Mouse (Mus musculus): ENCODE measurements around the gene Map2k6.
"Not testable (repeated sequence)": the region's sequence is repeated elsewhere in the genome, so short reads cannot be mapped to it uniquely, and the experiment has no call there.

Gene Map2k6

GRCm38 (mm10) chr11:110398553-110399239 lies at the start of gene Map2k6:
TSS of gene Map2k6 (plus strand) at chr11:110399122.
- peak; percentile 81 to 94 for DNase-seq (ENCODE audit: inconsistent age in 2 of 2, low spot score in 1 of 2)

DNA sequence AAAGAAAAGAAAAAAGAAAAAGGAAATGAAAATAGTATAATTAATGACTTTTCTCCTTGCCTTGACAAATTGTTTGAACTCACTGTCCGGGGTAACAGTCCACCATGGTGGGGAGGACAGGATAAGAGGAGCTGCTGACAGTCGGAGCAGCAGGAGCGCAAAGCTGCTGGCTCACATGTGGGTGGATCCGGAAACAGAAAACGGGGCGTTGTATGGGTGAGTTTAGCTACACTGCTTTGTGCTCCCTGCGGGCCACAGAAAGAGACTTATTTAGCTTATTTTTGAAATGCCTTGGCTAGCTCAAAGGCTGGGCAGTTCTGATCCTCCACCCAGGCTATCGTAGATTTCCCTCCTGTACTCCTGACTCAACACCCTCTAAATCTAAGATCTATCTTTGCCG lies 44.7 kb upstream of the Map2k6 start:
- no peak for DNase-seq (ENCODE audit: inconsistent age in 2 of 2, low spot score in 1 of 2)

GRCm38 (mm10) chr11:110355131-110355530 lies 43.8 kb upstream of the Map2k6 start:
- DNase-seq (ENCODE audit: inconsistent age in 2 of 2, low spot score in 1 of 2), result not testable (repeated sequence)

DNA sequence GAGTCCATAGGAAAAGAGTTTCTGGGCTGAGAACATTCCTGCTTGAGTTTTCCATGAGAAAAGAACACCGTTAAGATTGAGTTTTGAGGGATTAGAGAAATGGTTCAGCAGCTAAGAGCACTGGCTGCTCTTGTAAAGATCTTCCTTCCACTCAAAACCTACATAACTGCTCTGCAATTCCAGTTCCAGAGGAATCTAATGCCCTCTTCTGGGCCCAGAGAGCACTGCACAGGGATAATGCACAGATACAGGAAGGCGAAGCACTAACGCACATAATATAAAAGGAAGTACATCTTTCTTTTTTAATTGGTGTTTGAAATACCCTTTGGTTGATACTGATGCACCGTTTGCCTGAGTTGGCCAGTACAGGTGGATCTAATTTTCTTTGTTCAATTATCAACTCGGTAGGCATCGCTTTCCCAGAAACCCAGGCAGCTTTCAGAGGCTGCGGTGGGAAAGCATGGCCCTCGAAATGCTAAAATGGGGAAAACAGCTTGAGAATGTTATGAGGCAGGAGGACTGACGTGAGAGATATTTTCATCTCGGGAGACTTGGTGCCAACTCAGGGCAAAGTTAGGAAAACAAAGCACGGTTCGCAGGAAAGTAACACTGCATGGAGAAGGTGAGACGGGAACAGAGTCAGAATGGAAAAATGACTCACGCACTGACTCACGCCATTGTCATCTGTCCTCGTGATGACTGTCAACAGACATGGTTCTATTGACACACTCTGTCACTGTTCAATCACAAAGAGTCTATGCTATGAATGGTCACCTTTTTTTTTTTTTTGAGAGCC lies 41.0 kb upstream of the Map2k6 start:
- DNase-seq (ENCODE audit: inconsistent age in 2 of 2, low spot score in 1 of 2), result peak; percentile 46 to 72

DNA sequence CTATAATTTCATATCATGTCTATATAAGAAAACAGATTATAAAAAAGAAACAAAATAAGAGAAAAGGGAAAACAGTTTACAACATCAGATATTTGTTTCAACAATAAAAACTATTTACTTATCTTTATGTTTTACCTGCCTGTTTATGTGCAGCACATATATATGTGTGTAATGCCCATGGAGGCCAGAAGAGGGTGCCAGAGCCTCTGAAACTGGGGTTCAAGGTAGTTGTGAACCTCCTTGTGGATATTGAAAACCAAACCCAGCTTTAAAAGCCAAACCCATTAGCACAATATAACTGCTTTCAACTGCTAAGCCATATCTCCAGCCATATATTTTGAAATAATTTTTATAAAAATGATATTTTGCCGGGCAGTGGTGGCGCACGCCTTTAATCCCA lies 33.9 kb upstream of the Map2k6 start:
- DNase-seq (ENCODE audit: inconsistent age in 2 of 2, low spot score in 1 of 2), result peak; percentile 46 to 83

DNA sequence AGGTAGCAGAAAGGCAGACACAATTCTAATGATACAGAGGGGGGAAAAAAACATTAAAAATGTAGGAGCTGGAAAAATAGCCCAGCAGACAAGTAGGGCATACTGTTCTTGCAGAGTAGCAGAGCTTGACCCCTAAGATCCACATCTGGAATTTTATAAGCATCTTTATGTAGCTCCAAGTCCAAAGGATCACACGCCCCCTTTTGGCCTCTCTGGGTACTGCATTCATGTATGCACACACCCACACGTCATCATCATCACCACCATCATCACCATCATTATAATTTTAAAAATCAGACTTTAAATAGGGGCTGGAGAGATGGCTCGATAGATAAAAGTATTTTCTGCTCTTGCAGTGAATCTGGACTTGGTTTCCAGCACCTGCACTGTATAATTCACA lies 32.0 kb upstream of the Map2k6 start:
- DNase-seq (ENCODE audit: inconsistent age in 2 of 2, low spot score in 1 of 2), result no peak

- no peak for DNase-seq (ENCODE audit: inconsistent age in 2 of 2, low spot score in 1 of 2)
Observed at GRCm38 (mm10) chr11:110367638-110368037, 31.3 kb upstream of the Map2k6 start.

DNA sequence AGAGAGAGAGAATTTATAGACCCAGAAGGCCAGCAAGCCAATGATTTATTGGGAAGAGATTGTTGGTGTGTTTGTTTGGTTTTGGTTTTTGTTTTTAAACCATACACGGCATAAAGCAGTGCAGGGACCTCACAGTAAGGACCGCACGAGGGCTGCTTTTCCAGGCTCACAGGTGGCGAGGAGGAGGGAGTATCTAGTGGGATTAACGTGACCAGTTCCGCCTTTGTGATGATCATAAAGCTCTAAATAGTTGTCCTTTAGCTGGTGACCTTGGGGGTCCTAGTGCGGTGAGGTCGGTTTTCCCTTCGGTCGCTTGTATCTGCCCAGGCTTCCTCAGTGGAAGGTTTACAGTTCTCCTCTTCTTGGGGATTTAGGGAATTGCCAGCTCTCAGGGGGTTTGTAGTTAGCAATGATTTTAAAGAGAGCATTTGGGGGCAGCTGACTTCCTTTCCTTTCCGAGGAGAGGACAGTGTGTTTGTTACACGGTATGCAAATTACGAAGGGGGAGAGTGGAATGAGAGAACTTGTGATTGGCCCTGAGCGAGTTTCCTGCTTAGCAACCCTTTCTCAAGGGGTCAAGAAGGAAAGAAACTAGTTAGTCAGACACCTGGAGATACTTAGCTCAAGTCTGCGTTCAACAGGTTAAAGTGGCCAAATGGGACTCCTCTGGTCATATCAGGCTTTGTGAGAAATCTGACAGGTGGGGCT lies 29.5 kb upstream of the Map2k6 start:
- DNase-seq (ENCODE audit: inconsistent age in 2 of 2, low spot score in 1 of 2), result peak in 1 of 2 experiments; percentile 38

GRCm38 (mm10) chr11:110371827-110372226 lies 27.1 kb upstream of the Map2k6 start:
- DNase-seq (ENCODE audit: inconsistent age in 2 of 2, low spot score in 1 of 2), result no peak

DNA sequence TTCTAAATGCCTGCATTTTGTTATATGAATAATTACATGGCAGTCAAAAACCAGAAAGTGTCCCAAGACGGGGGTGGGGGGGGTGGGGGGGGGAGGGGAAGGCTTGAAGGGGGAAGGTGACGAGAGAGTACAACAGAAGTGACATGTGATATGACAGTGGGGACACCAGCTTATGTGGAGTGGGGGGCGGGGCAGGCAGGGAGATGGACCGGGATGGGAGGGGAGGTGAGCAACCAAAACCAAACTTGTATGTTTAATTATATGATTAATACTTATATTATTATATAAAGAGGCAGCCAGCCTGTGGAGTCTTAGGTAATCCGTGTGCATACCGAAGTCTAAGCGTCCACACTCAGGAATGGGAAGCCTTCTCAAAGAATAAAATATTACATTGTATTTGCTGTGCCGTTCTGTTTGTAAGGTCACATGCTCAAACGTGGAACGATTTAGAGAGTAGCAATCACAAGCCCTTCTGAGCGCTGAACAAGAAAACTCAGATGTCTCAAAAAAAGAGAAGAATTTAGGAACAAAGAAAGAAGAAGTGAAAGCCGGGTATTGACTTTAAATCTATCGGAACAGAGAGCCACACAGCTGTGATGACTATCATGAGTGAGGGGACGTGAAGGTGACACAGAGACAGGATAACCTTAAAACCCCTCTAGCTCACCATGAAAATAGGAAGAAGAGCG lies 26.5 kb upstream of the Map2k6 start:
- DNase-seq (ENCODE audit: inconsistent age in 2 of 2, low spot score in 1 of 2), result no peak

DNA sequence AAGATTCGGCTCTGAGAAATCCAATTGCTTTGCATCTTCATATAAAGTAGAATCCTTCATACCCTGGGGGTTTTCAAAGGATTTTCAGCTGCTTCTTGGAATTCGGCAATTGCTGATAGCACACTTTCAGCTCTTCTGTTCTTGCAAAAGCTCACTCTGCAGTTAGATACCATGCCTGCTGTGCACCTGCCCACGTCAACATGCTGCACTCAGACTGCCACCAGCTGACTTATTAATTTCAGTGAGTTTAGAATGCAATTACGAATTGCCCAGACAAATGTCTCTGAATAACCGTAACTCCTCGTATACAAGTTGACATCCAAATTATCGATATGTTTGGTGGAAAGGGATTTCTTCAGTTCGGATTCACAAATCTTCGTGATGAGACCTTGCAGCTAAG lies 24.9 kb upstream of the Map2k6 start:
- no peak for DNase-seq (ENCODE audit: inconsistent age in 2 of 2, low spot score in 1 of 2)

GRCm38 (mm10) chr11:110379661-110380309 lies 19.1 kb upstream of the Map2k6 start:
- peak; percentile 71 to 85 for DNase-seq (ENCODE audit: inconsistent age in 2 of 2, low spot score in 1 of 2)

- no peak for DNase-seq (ENCODE audit: inconsistent age in 2 of 2, low spot score in 1 of 2)
Observed at GRCm38 (mm10) chr11:110380310-110380668, 18.6 kb upstream of the Map2k6 start.

DNA sequence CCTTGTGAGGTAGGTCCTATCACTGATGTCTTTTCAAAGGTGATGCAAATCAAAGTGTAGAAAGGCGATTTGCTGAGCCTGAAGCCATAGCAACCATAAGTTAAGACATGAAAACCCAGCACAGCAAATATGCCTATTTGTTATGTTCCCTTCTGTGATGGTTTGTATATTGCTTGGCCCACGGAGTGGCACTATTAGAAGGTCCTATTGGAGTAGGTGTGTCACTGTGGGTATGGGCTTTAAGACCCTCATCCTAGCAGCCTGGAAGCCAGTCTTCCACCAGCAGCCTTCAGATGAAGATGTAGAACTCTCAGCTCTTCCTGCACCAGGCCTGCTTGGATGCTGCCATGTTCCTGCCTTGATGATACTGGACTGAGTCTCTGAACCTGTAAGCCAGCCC lies 13.4 kb upstream of the Map2k6 start:
- no peak for DNase-seq (ENCODE audit: inconsistent age in 2 of 2, low spot score in 1 of 2)

DNA sequence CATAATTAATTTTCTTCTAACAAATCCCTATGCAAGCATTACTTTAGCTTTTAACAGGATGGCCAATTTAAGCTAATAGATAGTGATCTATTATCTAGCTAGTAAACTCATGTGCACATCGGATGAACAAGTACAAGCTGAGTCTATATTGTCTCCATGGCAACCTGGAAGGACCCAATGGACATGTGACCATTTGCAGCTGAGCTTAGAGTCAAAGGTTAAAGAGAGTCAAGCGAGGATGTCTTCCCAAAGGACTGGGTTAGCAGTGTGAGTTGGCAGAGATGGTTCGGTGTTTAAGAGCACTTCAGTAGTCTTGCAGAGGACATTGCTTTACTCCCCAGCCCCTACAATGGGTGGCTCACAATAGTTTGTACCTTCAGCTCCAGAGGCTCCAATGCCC lies 6.2 kb upstream of the Map2k6 start:
- no peak for DNase-seq (ENCODE audit: inconsistent age in 2 of 2, low spot score in 1 of 2)

DNA sequence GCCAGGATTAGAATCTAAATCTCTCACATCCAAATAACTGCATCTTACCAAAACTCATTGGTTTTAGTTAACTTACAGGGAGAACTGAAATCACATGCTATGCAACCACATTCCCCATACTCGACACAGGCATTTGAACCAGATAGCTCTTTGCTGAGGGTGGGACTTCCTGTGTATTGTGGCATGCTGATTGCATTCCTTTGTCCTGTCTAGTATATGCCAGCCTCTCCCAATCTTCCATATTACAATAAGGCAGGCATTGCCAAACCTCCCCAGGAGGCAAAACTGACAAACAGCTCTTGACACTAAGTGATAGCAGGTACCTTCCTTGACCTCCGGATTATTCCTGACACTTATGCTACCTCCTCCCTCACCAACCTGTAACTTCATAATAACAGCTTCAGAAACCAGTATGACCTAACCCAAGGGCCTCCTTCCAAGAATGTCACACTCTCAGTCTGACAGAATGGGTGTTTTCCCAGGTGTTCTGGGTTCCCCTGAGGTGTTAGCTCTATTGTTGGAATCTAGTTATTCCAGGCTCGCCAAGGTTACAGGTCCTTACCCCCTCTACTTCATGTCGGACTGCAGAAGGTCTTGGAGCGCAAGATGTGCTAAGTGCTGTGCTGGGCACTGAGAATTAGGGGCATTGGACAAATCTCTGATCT lies 4.0 kb upstream of the Map2k6 start:
- DNase-seq (ENCODE audit: inconsistent age in 2 of 2, low spot score in 1 of 2), result no peak

DNA sequence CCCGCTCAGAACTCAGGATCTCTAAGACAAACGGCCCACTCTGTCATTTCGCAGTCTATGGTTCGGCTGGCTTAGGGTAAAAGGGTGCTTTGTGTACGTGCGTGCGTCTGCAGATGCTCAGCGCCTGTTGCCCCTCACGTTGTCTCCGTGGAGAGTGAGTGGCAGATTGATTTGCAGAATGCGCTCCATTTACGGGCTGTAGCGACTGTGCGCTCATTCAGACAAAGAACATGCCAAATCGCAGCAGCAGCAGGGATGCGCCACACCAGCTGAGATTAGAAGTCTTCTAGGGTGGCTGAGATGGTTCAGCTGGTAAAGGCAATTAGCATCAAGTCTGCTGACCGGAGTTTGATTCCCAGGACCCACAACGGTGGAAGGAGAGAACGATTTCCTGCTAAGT lies 2.8 kb upstream of the Map2k6 start:
- no peak for DNase-seq (ENCODE audit: inconsistent age in 2 of 2, low spot score in 1 of 2)

GRCm38 (mm10) chr11:110399240-110400150 lies 573 bp downstream of the Map2k6 start:
- DNase-seq (ENCODE audit: inconsistent age in 2 of 2, low spot score in 1 of 2), result peak in 1 of 2 experiments; percentile 49

- DNase-seq (ENCODE audit: inconsistent age in 2 of 2, low spot score in 1 of 2), result no peak
Observed at GRCm38 (mm10) chr11:110400283-110400682, 1.4 kb downstream of the Map2k6 start.

Measured in adrenal gland, adult (tissue).